Mouse (Mus musculus): Measurements from ENCODE around the gene 4930430F08Rik.

GRCm38 (mm10) chr10:100575294-100575693 lies 14.9 kb downstream of the 4930430F08Rik start:
- TF ChIP-seq HCFC1 (IDR thresholded peaks at IDR 0.05; ENCODE audit: borderline replicate concordance, insufficient read depth, low read length) (no peak), MAFK (IDR thresholded peaks at IDR 0.05; ENCODE audit: insufficient read depth, low read depth, low read length) (no peak), CHD2 (IDR thresholded peaks at IDR 0.05; ENCODE audit: low read depth, low read length) (no peak), ZNF384 (IDR thresholded peaks at IDR 0.05; ENCODE audit: low read depth, low read length) (no peak), ZC3H11A (IDR thresholded peaks at IDR 0.05; ENCODE audit: borderline replicate concordance, low read depth, low read length) (no peak)
